9 mouse cellular contexts compared by ENCODE assay signal in the genomic region with DNA sequence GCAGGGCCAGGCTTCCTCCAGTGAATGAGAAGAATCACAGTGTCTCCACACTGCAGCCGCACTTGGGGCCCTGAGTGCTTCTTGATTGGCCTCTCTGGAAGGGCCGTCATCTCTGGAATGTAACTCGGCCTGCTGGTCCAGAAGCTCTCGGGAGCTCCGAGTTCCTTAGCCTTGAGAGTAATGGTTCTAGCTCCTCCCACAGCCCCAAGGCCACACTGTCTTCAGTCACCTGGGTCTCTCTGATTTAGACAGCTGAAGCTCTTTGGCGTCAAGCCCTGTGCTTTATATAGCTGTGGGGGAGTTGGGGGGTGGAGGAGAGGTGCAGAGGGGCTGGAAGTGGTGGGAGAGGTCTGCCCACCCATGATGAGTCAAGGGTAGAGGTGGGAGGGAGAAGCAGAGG. TPM values are rescaled to one million over a fixed set of nuclear protein-coding genes. Genes with fewer than 3 reads are reported as not detected.
DNase-seq lines count a peak whose midpoint lies in the region; ATAC-seq lines count a peak whose summit lies in the region.
"Had no signal": no experiment of that assay in that cellular context is flagged by ENCODE, and none has a peak within 500 bp of the region (broad histone marks: within the 10 kb centered on the region; RNA-seq: fewer than 3 reads in every experiment).

No protein-coding gene starts in this region.

- no peaks in the 10 kb centered on the region for H3K27me3 ChIP-seq in embryonic facial prominence, embryonic 14.5 days (replicated peaks; ENCODE audit: control insufficient read depth, insufficient read depth, low read length)

- H3K9me3 ChIP-seq in embryonic facial prominence, embryonic 14.5 days (ENCODE audit: control insufficient read depth, low read length), result no peaks in the 10 kb centered on the region

- H3K4me3 ChIP-seq in embryonic facial prominence, embryonic 14.5 days (ENCODE audit: low read depth, low read length), result no peak overlapping the region

- peak overlapping the region; percentile 16 for H3K4me2 ChIP-seq in embryonic facial prominence, embryonic 14.5 days (ENCODE audit: low read depth, low read length)

- intact Hi-C loops in left cerebral cortex, postnatal 36 days (cut with DNase I), result no loop called here

- peak; percentile 45 for DNase-seq in embryo, embryonic 11 days
- no peak for DNase-seq in embryo, embryonic 10.5 days (ENCODE audit: low spot score)
- peak; percentile 93 for DNase-seq in embryonic facial prominence, embryonic 14.5 days (ENCODE audit: low spot score)
- DNase-seq in kidney, postnatal 36 days, result peak; percentile 64 to 74
- peak; percentile 91 for DNase-seq in lung, postnatal 25 days (ENCODE audit: low spot score)
- DNase-seq in left cerebral cortex, postnatal 36 days (ENCODE audit: low spot score in 2 of 2), result no peak
- DNase-seq in cerebellum, postnatal 4 days (ENCODE audit: low spot score in 2 of 2), result no peak
- DNase-seq in layer of hippocampus, adult 9-10 months (ENCODE audit: low spot score), result no peak
- DNase-seq: B cell, adult 2 months had no signal

- peak; percentile 94 for ATAC-seq in embryonic facial prominence, embryonic 14.5 days (ENCODE audit: low read depth)

- peak overlapping the region; percentile 77 for H3K27ac ChIP-seq in embryonic facial prominence, embryonic 14.5 days (replicated peaks; ENCODE audit: low read depth, low read length)

- H3K36me3 ChIP-seq in embryonic facial prominence, embryonic 14.5 days (ENCODE audit: control insufficient read depth, insufficient read depth, low read length), result no peaks in the 10 kb centered on the region

- no peak overlapping the region for H3K9ac ChIP-seq in embryonic facial prominence, embryonic 14.5 days (ENCODE audit: low read depth, low read length)

- WGBS in embryonic facial prominence, embryonic 14.5 days, result 37% methylated on average over 6 of the region's 6 CpGs

- peaks cover 10% of the 10 kb centered on the region for H3K4me1 ChIP-seq in embryonic facial prominence, embryonic 14.5 days (ENCODE audit: control insufficient read depth, insufficient read depth, low read length)

RNA-seq across cellular contexts. Expression of a gene that starts 14.1 kb away (rescaled TPM):
- 18.7 and 22.7 TPM in 2 replicates for polyA plus RNA-seq in embryonic facial prominence, embryonic 14.5 days (2014; fragmentation: Nextera tagmentation; extraction: Ambion mirVana)
- 1 to 10 TPM; 6.5 to 7.6 TPM for total RNA-seq in left cerebral cortex, postnatal 36 days (2021)

RNA-seq across cellular contexts. Expression of a gene that starts 30.8 kb away (rescaled TPM):
- 32.9 and 33.7 TPM in 2 replicates for polyA plus RNA-seq in embryonic facial prominence, embryonic 14.5 days (2014; fragmentation: Nextera tagmentation; extraction: Ambion mirVana)
- total RNA-seq in left cerebral cortex, postnatal 36 days (2021), result 1 to 10 TPM; 1.8 to 3.5 TPM

RNA-seq across cellular contexts. Expression of a gene that starts 39.7 kb away (rescaled TPM):
- polyA plus RNA-seq in embryonic facial prominence, embryonic 14.5 days (2014; fragmentation: Nextera tagmentation; extraction: Ambion mirVana), result 291 and 314 TPM in 2 replicates
- 10 to 100 TPM; 54.5 to 62.3 TPM for total RNA-seq in left cerebral cortex, postnatal 36 days (2021)

Comparison
In these comparisons a context has a peak if more than half of its experiments do, and no peak if none do; other contexts are left out.
1. DNase-seq: peak in embryo, embryonic 11 days (single experiment), embryonic facial prominence, embryonic 14.5 days (single experiment), kidney, postnatal 36 days (2 of 2) and lung, postnatal 25 days (single experiment); none in embryo, embryonic 10.5 days (single experiment), left cerebral cortex, postnatal 36 days (0 of 2), cerebellum, postnatal 4 days (0 of 2) and layer of hippocampus, adult 9-10 months (single experiment).